Mouse (Mus musculus): Measurements from ENCODE around the gene Numbl.

DNA sequence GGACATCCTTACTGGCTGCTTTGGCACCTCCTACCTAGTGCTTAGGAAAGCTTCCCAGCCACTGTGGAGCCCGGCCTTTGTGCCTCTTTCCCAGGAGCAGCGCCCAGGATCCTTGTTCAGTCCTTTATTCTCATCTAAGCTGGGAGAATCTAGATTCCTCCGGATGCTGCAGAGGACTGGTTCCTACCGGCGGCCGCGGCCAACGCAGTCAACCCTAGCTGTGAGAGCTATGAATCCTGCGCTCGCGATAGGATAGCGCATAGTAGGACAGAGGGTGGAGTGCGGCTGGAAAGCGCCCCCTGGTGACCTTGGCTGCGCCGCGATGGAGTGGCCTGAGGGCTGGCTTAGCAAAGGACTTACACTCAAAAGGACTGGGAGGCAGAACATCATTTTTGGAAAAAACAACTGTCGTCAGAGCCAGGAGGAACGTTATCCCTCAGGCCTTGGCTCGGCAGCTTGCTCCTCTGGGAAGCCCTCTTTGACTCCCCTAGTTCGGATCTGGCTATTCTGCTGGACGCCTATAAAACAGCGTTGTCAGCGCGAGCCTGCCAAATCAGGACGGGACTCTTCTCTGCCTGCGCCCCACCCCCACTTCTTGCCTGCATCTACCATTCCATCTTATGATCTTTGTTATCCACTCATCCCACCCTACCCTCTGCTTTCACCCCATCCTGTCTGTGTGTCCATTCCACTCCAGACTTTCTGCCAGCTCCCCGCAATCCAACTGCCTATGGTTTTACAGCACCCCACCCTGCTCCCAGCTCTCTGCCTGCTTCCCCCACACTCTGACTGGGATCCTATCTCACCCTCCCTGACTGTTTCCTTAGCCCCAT is 26.8 kb downstream of the Numbl start:
- TF ChIP-seq CTCF (IDR thresholded peaks at IDR 0.05) (peak; percentile 72), POLR2A (IDR thresholded peaks at IDR 0.05; ENCODE audit: insufficient read depth, low read depth, low read length) (peak; percentile 33; the same call in 1 of the 2 replicates)
